Mouse (Mus musculus) urinary bladder, postnatal 10 days (tissue): Measurements from ENCODE around the gene Gm49395.

Experiments used
- DNase-seq: peaks from one replicate; pipeline ENCODE4 v3.0.0; 2022; ENCODE audit warnings: low spot score

Gm49395 gene

DNA sequence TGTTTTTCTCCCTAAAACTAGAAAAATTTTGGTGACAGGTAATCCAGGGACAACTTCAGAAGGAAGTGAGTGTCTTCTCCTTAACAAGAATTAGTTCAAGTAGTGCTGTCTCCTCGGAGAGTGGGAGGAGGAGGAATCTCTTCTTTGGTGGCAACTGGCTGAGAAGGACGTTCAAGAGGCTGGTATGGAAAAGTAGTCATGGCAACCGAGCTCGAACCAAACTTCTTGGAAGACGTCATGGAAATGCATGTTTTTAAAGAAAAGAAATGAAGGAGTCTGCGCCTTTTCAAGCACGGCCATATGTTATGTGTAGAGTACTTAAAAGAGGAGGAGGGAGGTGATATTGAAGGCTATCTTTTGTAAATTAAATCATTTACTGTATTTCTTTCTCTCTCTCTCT is 49.2 kb downstream of the Gm49395 start:
- DNase-seq: no peak

DNA sequence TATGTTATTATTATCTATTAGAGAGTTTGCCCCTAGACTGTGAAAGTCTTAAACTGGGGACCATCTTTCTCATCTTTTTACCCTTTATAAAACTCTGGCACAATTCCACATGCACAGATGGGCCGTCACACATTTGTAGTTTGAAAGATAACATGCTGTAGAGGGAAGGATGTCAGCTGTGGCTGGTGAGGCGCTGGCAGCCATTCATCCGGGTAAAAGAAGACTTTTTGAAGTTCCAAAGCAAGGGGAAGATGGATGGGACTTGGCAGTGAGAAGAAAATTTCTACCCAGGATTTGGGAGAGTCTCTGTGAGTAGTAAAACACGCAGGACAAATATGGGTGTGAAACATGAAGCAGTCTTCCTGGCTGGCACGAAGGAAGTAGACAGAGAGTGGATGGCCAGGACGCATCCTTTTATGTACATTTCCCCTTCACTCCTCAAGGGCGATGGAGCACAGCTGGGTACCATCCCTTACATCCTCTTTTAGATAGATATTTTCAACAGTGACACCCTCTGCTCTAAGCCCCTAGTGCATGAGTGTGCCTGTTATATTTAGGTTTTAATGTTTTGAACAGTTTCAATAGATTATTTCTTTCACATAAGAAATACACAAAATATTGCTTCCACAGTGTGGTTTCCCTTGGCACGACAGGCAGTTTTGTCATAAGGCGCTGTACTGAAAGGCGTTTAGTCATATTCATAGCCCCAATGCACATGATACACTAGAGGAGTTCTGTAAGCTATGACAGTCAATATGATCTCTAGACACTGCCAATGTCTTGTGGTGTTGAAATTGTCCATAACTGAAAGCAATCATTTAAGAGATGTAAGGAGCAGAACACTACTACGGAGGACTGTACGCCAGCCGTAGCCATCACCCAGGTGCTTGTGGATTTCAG is 50.8 kb downstream of the Gm49395 start:
- no peak for DNase-seq

DNA sequence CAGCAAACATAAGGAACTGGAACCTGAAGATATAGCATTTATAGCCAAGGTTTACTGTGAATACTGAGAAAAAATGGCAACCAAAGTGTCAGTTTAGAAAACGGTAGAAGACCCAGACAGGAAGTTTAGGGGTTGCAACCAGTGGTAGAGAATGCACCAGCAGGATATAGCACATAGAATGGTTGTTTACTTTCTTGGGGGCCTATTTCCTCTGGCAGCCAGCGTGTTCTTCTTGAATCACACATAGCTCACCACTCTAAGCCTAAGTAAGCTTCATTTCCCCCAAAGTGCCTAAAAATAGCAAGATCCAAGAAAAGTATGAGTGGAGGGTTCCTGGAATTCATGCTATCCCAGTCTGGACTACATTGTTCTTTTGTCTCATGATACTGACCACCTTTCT is 59.1 kb downstream of the Gm49395 start:
- DNase-seq: no peak

DNA sequence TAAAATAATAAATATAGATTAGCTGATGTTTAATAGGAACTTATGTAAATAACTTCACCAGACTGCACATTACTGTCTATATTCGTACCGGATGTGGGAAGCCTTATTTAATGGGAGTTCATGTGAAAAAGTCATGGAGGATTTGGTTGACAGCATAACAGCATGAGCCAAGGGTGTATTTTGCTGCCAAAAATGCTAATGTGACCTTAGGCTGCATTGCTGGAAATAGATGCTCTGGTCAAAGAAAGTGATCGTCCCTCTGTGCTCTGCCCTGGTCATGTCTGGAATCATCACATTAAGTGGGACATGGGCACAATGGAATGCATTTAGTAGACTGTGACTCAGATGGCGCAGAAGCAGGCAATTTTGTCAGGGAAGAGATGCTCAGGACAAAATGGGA is 64.4 kb downstream of the Gm49395 start:
- DNase-seq: no peak

DNA sequence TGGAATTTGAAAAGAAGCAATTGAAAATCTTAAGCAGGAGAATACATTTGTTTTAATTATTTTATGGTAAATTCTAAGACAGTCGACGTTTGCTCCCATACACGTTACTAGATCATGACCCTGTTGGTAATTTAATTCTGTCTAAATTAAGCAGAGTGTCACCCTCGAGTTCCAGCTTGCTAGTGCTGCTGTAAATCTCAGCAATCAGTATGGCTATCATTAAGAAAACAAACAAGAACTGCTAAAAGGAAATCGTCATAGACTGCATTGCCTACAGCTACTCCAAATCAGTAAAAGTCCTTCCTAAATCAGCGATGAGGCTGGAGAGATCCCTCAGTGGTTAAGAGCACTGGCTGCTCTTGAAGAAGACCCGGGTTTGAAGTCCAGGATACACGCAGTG is 66.3 kb downstream of the Gm49395 start:
- no peak for DNase-seq

DNA sequence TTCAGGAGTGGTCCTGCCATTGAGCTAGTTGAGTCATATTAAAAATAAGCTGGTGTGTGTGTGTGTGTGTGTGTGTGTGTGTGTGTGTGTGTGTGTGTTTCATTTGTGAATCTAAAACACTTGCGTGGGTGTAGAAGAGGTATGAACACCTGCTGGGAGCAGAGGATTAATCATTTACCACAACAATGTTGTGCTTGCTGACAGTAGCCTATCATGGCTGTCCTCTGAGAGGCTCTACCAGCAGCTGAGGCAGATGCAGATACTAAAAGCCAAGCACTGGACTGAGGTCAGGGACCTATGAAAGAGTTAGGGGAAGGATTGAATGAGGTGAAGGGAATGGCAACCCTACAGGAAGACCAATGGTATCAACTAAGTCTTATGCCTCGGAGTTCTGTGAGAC is 68.6 kb downstream of the Gm49395 start:
- no peak for DNase-seq

DNA sequence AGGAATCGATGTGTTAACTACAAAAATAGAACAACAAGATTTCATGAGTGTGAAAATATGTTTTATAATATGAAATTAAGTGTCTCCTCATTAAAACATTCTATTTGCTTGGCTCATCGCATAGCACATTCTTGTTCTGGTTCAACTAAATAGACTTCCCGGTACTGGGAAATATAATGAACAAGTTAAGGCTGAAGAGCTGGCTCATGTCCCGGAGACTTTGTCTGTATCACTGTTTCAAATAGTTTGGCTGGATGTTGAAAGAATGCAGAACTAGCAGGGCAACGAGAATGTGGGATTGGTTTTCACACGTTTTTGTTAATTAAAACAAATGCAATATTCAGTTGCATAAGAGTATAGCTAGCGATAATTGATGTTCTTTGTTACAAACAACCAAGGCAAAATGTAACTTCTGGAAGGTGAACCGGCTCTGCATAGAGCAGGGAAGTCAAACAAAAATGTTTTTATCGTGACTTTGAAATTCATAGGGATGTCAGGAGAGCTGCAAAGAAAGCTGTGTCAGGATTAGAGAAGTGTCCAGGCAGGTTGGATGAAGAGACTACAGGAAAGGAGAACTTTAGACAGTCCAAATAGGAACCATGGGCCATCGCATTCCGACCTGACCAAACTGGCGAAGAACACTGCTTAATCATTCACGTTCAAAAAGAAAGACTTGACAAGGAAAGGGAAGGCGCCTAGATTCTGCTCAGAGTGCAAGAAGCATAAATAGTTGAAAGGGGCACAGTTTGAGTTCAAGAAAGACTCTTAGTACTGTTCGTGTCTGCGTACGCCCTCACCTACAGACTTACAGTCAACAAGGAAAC is 70.3 kb downstream of the Gm49395 start:
- DNase-seq: no peak

DNA sequence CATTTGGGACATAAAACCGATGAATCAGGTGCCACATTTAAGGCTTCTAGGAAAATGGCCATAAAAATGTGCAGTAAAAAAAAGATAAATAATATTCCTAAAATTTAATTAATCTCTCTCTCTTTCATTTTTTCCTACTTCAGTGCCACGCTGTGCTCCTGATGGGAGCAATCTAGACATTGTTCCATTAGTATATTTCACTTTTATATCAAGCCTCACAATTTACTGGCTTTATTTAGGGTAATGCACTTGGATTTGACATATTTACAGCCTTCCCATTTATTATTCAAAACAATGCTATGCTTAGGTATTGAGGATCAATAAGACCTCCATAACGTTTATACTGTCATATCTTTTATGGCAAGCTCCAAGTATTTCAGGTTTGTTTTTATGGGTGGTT is 76.3 kb downstream of the Gm49395 start:
- no peak for DNase-seq

DNA sequence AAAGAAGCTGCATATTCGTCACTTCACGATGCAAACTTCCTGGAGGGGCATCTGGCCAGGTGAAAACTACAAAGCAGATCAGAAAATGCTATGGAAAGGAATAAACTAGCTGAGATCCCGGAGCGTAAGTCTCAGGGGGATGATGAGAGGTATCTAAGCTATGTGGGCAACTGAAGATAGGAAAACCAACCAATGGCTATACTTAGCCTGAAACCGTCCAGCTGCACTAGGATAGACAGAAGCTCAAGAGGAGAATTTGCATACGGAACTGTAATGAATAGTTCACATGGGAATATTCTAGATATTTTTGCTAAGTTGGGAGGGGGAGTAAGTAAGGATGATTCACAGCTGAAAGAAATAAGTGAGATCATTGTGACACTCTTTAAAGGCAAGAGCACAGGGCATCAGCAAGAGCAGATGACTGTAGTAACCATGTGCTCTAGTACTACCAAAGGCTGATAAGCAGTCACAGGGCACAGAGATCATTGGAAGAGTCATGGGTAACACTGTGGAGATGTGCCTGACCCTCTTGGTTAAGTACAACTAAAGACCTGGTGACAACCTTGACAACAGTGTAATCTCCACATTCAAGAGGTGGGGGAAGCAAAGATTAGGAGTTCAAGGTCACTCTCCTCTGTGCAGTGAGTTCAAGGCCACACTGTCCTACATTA is 79.5 kb downstream of the Gm49395 start:
- DNase-seq: no peak

DNA sequence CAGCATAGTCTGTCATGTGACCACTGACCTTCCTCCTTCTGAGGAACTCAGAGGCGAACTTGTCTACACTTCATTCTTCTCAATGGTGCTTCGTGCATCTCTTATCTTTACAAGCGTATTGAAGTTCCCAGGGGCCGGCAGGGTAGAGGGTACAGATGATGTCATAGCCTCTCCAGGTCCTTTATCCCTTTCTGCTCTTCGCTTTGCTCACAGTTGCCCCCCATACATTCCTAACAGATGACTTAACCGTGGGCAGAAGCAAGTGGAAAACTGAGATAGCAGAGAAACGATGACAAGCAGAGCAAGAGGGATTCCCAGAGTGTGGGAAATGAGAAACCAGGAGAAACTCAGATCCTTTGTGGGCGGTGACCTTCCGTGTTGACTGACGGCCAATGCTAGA is 80.3 kb downstream of the Gm49395 start:
- no peak for DNase-seq

DNA sequence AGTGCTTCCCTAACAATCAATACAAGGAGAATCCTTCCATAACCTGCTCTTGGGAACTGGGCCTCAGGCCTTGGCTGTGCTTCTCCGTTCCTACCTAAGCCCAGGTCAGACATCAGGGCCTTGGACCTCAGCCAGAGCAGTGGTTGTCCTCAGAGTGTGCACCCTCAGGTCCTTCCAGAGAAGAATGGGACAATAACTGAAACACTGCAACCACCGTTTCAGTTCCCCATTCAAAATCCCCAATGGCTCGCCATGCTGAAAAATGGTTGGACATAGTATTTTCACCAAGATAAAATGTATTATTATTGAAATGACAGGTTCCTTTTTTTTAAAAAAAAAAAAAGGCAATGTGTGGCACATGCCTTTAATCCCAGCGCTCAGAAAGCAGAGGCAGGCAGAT is 81.0 kb downstream of the Gm49395 start:
- no peak for DNase-seq

DNA sequence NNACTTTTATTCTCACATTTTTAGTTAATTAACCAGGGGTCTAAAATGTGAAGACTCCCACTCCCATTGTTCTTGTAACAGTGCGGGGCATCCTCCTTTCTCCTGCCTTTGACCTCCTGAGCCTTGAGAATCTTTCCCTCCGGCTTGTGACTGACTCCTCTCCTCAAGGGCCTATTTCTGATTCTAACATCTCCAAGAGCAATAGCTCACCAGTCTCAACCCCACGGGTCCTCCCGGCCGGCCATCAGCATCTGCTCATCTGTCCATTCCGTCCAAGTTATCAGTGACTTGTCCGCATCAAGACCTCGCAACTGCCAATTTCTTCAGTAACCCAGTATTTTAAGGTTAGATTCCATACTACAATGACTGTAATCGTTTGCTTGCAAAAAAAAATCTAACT is 84.2 kb downstream of the Gm49395 start:
- no peak for DNase-seq

DNA sequence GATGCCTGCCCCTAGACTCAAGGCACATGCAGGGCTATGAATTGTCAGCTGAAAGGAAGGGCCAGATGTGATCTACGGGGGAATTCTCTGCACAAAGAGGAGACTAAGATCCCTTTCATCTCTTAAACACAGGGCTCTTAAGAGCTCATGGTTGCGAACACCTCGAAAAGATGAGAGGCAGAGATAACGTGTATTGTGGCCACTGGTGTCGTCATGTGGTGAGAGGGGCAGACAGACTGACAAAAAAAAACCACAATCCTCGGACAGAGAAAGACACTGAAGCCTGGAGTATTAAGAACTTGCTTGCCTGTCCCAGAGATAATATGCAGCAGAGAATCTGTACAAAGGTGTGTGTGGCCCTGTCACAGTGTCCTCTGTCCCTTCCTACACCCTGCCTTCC is 90.2 kb downstream of the Gm49395 start:
- no peak for DNase-seq

DNA sequence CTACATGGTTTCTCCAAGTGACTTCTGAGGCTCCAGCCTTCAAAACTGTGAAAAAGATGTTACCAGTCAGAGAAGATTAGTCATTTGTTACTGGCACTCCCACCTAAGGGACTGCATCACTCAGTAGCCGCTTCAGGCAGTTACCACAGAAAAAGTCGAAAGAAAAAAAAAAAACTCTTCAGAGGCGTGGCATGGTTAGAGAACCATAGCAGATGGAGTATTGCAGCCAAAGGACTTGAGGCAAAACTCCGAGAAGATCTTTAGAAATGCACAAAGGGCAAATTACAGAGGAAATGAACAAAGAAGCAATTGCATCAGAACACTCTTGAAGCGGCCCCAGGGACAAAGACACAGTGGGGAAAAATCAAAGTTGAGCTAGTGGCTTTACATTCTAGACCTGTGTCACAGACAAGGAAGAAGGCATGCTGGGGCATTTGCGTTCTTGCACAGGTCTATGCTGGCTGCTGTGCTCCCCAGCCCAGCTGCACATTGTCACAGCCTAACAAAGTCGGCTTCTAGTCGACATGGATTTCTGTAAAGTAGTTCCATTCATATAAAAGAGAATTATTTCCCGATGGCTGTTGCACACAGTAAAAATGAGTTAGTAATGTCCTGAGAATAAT is 95.4 kb downstream of the Gm49395 start:
- no peak for DNase-seq

DNA sequence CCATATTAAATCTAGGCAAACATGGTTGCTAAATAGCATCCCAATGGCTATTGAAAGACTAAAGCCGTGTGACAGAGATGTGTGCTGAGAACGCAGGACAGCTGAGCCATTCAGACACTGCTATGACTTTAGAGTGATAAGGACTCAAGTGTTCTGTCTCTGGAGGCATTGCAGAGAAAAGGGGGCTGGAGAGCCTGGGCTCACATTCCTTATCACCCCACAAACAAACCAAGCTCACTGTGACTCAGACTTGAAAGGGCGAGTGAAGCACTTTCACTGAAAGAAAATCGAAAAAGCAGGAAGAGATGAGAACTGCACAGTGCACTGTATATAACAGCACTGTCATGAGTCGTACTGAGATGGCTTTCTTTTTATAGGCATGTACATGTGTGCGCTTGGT is 96.4 kb downstream of the Gm49395 start:
- DNase-seq: no peak

DNA sequence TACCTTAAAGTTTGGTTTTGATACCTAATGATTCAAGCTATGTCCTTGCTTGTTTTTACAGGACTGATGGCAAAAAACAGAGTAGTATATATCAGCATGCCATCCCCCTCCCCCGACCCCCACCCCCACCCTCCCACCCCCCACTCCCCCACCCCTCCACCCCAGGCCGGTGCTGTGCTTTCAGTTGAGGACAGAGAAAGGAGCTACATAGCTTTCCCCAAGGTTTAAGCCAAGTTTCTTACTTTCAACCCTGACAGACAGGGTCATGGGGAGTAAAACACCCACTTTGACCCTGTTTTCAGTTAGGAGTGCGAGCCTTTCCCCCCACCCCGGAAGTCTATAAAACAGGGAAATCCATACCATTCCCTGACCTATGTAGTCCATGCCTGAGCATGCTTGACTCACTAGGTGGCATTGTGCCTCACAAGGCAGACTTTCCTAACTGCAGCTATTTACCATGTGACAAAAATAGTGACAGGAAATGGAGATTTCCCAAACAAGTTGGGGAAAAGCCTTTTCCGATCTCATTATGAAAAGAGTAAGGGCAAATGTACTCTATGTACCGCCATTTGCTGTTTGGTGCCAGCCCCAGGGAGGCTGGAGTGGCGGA is 98.2 kb downstream of the Gm49395 start:
- no peak for DNase-seq

DNA sequence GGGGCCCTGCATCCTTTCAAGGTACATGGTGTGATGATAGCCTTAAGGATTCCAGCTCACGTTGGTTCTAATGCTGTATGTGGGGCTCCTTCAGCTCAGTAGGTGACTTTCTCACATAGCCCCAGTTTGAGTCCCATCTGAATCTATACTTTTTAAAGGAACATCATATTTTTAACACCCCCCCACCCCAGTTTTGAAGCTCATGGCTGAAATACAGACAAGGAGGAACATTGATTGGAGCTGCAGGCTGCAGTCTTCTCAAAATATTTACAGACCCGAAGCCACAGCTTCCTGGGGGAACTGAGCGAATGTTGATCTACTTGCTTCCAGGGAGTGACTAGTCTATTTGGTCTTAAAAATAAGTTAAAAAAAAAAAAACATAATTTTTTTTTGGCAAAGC is 98.9 kb downstream of the Gm49395 start:
- no peak for DNase-seq

DNA sequence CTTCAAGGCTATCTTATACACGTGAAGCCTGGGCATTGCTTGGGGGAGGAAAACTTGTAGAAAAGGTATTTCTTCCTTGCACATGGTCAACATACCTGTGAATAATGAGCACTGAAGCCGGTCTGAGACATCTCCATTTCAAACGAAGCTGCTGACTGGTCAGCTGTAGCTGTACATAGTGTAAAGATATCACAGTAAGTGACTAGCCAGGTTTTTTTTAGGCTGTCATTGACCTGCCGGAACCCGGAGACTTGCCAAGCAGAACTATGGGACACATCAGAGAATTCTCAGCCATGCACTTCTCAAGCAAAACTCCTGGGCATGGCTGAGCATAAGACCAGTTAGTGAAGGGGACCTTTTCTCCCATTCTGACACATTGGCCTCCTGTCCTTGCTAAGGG is 99.6 kb downstream of the Gm49395 start:
- DNase-seq: no peak

DNA sequence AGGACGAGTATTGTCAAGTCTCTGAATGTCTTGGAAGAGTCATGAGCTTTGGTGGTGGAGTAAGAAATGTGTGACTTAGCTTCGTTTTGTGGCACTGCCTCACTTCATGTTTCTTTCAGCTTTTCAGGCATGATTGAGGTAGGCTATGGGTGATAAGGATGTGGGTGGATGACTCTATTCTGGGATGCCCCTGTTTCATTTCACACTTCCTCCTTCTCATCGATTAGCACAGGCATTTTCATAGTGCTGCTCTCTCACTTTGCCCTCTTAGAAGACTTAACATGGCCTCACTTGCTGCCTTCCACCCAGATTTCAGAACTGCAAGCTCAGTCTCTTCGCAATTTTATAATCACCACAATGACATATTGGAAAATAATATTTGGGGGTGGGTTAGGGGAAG is 102.1 kb downstream of the Gm49395 start:
- DNase-seq: no peak

DNA sequence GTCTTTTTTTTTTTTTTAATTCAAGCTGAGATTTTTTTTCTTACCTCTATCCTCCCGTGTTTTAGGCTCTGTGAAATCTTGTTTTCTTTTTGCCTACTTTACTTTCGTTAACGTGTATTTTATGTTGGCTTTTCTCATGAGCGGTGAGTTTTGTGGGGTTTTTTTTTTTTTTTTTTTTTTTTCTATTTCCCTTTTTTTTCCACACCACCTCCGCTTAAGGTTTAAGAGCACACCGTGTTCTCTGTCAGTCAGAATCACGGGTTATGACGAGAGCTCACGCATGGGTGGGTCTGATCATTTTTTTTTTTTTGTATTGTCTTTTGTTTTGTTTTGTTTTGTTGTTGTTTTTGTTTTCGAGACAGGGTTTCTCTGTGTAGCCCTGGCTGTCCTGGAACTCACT is 103.6 kb downstream of the Gm49395 start:
- no peak for DNase-seq

DNA sequence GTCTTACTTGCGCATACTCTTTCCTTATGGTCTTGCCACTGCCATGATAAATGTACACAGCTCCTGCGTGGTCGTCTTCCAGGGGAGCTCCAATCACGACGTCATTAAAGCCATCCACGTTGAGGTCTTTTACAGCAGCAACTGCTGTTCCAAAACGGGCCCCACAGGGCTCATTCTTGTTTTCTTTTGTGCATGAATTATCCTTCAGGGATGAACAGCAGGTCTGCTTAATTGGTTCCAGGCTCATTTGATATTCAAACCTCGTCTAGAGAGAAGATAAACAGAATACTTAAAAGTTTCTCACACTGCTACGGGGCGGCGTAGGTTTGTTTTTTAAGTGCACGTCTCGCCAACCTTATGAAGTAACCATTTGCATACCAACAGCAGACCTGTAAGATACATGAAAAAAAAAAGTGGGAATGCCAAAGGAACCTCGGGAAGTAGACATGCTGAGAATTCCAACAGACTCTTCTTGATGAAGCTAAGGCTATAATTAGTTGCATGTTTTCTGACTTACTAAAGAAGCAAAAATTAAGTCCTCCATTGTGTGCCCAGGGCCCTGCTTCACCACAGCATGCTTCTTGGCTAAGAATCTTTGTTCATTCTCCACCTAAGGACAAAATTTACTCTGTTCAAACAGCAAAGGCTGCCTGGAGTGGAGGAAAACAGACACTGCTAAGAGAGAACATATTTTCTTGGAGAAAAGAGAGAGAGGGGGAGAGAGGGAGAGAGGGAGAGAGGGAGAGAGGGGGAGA is 109.3 kb downstream of the Gm49395 start:
- no peak for DNase-seq
